Mouse (Mus musculus) spleen, adult 2 months (tissue): Measurements from ENCODE around the gene Retsat. TPM values are rescaled to one million over a fixed set of nuclear protein-coding genes. Genes with fewer than 3 reads are reported as not detected.

Source experiments
- DNase-seq, 2 experiments: peaks; one replicate each; pipeline versions ENCODE4 v3.0.0 to v3.0.0-alpha.2; 2012 to 2021; ENCODE audit warnings: low spot score in 2 of 2, low read depth in 1 of 2
- H3K27ac ChIP-seq: fragments of 200-500 bp; 2 replicates; pipeline ENCODE4 v1.5.1; 2012; ENCODE audit warnings: low read length, inconsistent platforms; ENCODE audit not compliant: insufficient read depth
- H3K27me3 ChIP-seq: fragments of 200-500 bp; 2 replicates; pipeline ENCODE4 v1.6.1; 2012; ENCODE audit warnings: mild to moderate bottlenecking, moderate library complexity, low read length, inconsistent platforms; ENCODE audit not compliant: control insufficient read depth, insufficient read depth
- H3K36me3 ChIP-seq: fragments of 200-500 bp; 2 replicates; pipeline ENCODE4 v1.6.1; 2012; ENCODE audit warnings: mild to moderate bottlenecking, low read length, inconsistent platforms; ENCODE audit not compliant: control insufficient read depth, insufficient read depth
- H3K4me1 ChIP-seq: fragments of 200-500 bp; 2 replicates; pipeline ENCODE4 v1.6.1; 2011; ENCODE audit warnings: inconsistent platforms; ENCODE audit not compliant: control insufficient read depth, insufficient read depth, insufficient read length
- H3K4me3 ChIP-seq: fragments of 200-500 bp; 2 replicates; pipeline ENCODE4 v1.5.1; 2011; ENCODE audit warnings: mild to moderate bottlenecking, inconsistent platforms; ENCODE audit not compliant: insufficient read depth, insufficient read length; ENCODE audit errors: extremely low read depth
- CTCF ChIP-seq: fragments of 200-500 bp; IDR thresholded peaks from 2 replicates; pipeline ENCODE4 v1.5.1; 2011; ENCODE audit warnings: mild to moderate bottlenecking, inconsistent platforms; ENCODE audit not compliant: insufficient read depth, insufficient read length, insufficient replicate concordance; ENCODE audit errors: extremely low read depth
- POLR2A ChIP-seq: fragments of 200-500 bp; IDR thresholded peaks from 2 replicates; pipeline ENCODE4 v1.6.1; 2011; ENCODE audit warnings: low read depth, low read length, inconsistent platforms
- WGBS: fragments of 180-500 bp; shearing (Covaris S2); methylation state at CpG from one replicate; pipeline ENCODE4 v1.1.7; 2018; 5-methylcytosine and 5-hydroxymethylcytosine counted together
- polyA plus RNA-seq: library from polyadenylated mRNA; depleted of rRNA; stranded (reverse); fragments of >200 nt; gene quantifications from 2 replicates; pipeline ENCODE4 v1.2.3, GENCODE M21; 2012

The Retsat gene
- polyA plus RNA-seq, 1 experiment = 5.5 TPM

- H3K27ac ChIP-seq = no peak overlapping the region
- 76% methylated on average over 5 of the region's 5 CpGs for WGBS
- peaks cover 4% of the 10 kb centered on the region; the same call in 1 of the 2 replicates for H3K4me1 ChIP-seq
- TF ChIP-seq POLR2A = no peak
- TF ChIP-seq CTCF = no peak
- no peaks in the 10 kb centered on the region for H3K36me3 ChIP-seq
- DNase-seq = no peak
- no peak overlapping the region for H3K4me3 ChIP-seq
- no peaks in the 10 kb centered on the region for H3K27me3 ChIP-seq
Measured at GRCm38 (mm10) chr6:72620920-72621319, 22.6 kb downstream of the Retsat start.

GRCm38 (mm10) chr6:72622917-72623316 is 24.6 kb downstream of the Retsat start:
- no peaks in the 10 kb centered on the region for H3K27me3 ChIP-seq
- no peak overlapping the region for H3K4me3 ChIP-seq
- no peaks in the 10 kb centered on the region for H3K36me3 ChIP-seq
- DNase-seq = no peak
- WGBS = 77% methylated on average over 3 of the region's 3 CpGs
- no peaks in the 10 kb centered on the region for H3K4me1 ChIP-seq
- no peak overlapping the region for H3K27ac ChIP-seq
- no peak for TF ChIP-seq POLR2A
- no peak for TF ChIP-seq CTCF

- Histone ChIP-seq H3K36me3 (no peaks in the 10 kb centered on the region), H3K4me1 (no peaks in the 10 kb centered on the region), H3K27me3 (no peaks in the 10 kb centered on the region), H3K27ac (no peak overlapping the region), H3K4me3 (no peak overlapping the region)
- 69% methylated on average over 8 of the region's 8 CpGs for WGBS
- no peak for DNase-seq
- TF ChIP-seq POLR2A (no peak), CTCF (no peak)
Measured at GRCm38 (mm10) chr6:72623661-72624402, 25.6 kb downstream of the Retsat start.

GRCm38 (mm10) chr6:72626391-72626790 is 28.1 kb downstream of the Retsat start:
- Histone ChIP-seq H3K27ac (no peak overlapping the region), H3K27me3 (no peaks in the 10 kb centered on the region), H3K36me3 (no peaks in the 10 kb centered on the region), H3K4me3 (no peak overlapping the region), H3K4me1 (no peaks in the 10 kb centered on the region)
- 88% methylated on average over 7 of the region's 7 CpGs for WGBS
- DNase-seq = no peak
- TF ChIP-seq POLR2A (no peak), CTCF (no peak)

- WGBS = 90% methylated on average over 16 of the region's 16 CpGs
- H3K4me3 ChIP-seq = no peak overlapping the region
- no peak overlapping the region for H3K27ac ChIP-seq
- no peaks in the 10 kb centered on the region for H3K27me3 ChIP-seq
- H3K4me1 ChIP-seq = no peaks in the 10 kb centered on the region
- no peak for TF ChIP-seq CTCF
- no peak for TF ChIP-seq POLR2A
- no peaks in the 10 kb centered on the region for H3K36me3 ChIP-seq
- DNase-seq = no peak
Measured at GRCm38 (mm10) chr6:72627276-72627675, 29.0 kb downstream of the Retsat start.

- Histone ChIP-seq H3K36me3 (no peaks in the 10 kb centered on the region), H3K27ac (no peak overlapping the region), H3K4me1 (no peaks in the 10 kb centered on the region), H3K4me3 (no peak overlapping the region), H3K27me3 (no peaks in the 10 kb centered on the region)
- 98% methylated on average over 2 of the region's 2 CpGs for WGBS
- TF ChIP-seq CTCF = no peak
- no peak for TF ChIP-seq POLR2A
- no peak for DNase-seq
Measured at GRCm38 (mm10) chr6:72630370-72630769, 32.1 kb downstream of the Retsat start.

GRCm38 (mm10) chr6:72630961-72631360 is 32.7 kb downstream of the Retsat start:
- Histone ChIP-seq H3K36me3 (no peaks in the 10 kb centered on the region), H3K27me3 (no peaks in the 10 kb centered on the region), H3K4me3 (no peak overlapping the region), H3K27ac (no peak overlapping the region), H3K4me1 (no peaks in the 10 kb centered on the region)
- WGBS = 84% methylated on average over 14 of the region's 14 CpGs
- no peak for DNase-seq
- TF ChIP-seq POLR2A = no peak
- no peak for TF ChIP-seq CTCF
